Mouse (Mus musculus): ENCODE measurements around the gene Hoxc9. TPM values are rescaled to one million over a fixed set of nuclear protein-coding genes. Genes with fewer than 3 reads are reported as not detected.

The Hoxc9 gene
- polyA plus RNA-seq, 1 experiment from 2014 or later = not detected

- Histone ChIP-seq H3K9ac (ENCODE audit: low read depth, low read length) (no peak overlapping the region), H3K4me1 (ENCODE audit: control insufficient read depth, low read depth, low read length) (no peaks in the 10 kb centered on the region), H3K9me3 (replicated peaks; ENCODE audit: control insufficient read depth, low read length) (no peaks in the 10 kb centered on the region), H3K4me2 (ENCODE audit: low read depth, low read length) (no peak overlapping the region), H3K27ac (ENCODE audit: low read length) (no peak overlapping the region), H3K4me3 (ENCODE audit: low read depth, low read length) (no peak overlapping the region), H3K27me3 (ENCODE audit: control insufficient read depth, insufficient read depth, low read depth, low read length) (peaks cover 94% of the 10 kb centered on the region), H3K36me3 (ENCODE audit: control insufficient read depth, insufficient read depth) (no peaks in the 10 kb centered on the region)
- no peak for ATAC-seq (ENCODE audit: low read depth)
- WGBS (ENCODE audit: insufficient replicate concordance) = 2% methylated on average over 28 of the region's 28 CpGs
Measured at GRCm38 (mm10) chr15:102963671-102964640, 12.3 kb upstream of the Hoxc9 start.

GRCm38 (mm10) chr15:102965003-102965891 lies 11.0 kb upstream of the Hoxc9 start:
- H3K9ac ChIP-seq (ENCODE audit: low read depth, low read length) = no peak overlapping the region
- 4% methylated on average over 26 of the region's 26 CpGs for WGBS (ENCODE audit: insufficient replicate concordance)
- peaks cover 95% of the 10 kb centered on the region for H3K27me3 ChIP-seq (ENCODE audit: control insufficient read depth, insufficient read depth, low read depth, low read length)

GRCm38 (mm10) chr15:102965892-102966775 lies 10.1 kb upstream of the Hoxc9 start:
- H3K36me3 ChIP-seq (ENCODE audit: control insufficient read depth, insufficient read depth) = no peaks in the 10 kb centered on the region
- H3K4me2 ChIP-seq (ENCODE audit: low read depth, low read length) = no peak overlapping the region
- H3K9me3 ChIP-seq (replicated peaks; ENCODE audit: control insufficient read depth, low read length) = no peaks in the 10 kb centered on the region
- H3K27me3 ChIP-seq (ENCODE audit: control insufficient read depth, insufficient read depth, low read depth, low read length) = peaks cover 95% of the 10 kb centered on the region
- no peak for ATAC-seq (ENCODE audit: low read depth)
- no peak overlapping the region for H3K9ac ChIP-seq (ENCODE audit: low read depth, low read length)
- H3K27ac ChIP-seq (ENCODE audit: low read length) = no peak overlapping the region
- no peaks in the 10 kb centered on the region for H3K4me1 ChIP-seq (ENCODE audit: control insufficient read depth, low read depth, low read length)
- WGBS (ENCODE audit: insufficient replicate concordance) = 3% methylated on average over 30 of the region's 30 CpGs
- no peak overlapping the region for H3K4me3 ChIP-seq (ENCODE audit: low read depth, low read length)

More at GRCm38 (mm10) chr15:102965003-102965891, 11.0 kb upstream of the Hoxc9 start:
- no peaks in the 10 kb centered on the region for H3K9me3 ChIP-seq (replicated peaks; ENCODE audit: control insufficient read depth, low read length)
- no peak overlapping the region for H3K27ac ChIP-seq (ENCODE audit: low read length)
- H3K4me3 ChIP-seq (ENCODE audit: low read depth, low read length) = no peak overlapping the region
- ATAC-seq (ENCODE audit: low read depth) = no peak
- no peaks in the 10 kb centered on the region for H3K36me3 ChIP-seq (ENCODE audit: control insufficient read depth, insufficient read depth)
- no peak overlapping the region for H3K4me2 ChIP-seq (ENCODE audit: low read depth, low read length)
- no peaks in the 10 kb centered on the region for H3K4me1 ChIP-seq (ENCODE audit: control insufficient read depth, low read depth, low read length)

GRCm38 (mm10) chr15:102966776-102967311 lies 9.4 kb upstream of the Hoxc9 start, which contains the start of gene Hoxc10:
TSS of gene Hoxc10 (plus strand) at chr15:102966796.
- H3K4me3 ChIP-seq (ENCODE audit: low read depth, low read length) = no peak within 1 kb of the TSS
- no peaks in the 10 kb centered on the region for H3K9me3 ChIP-seq (replicated peaks; ENCODE audit: control insufficient read depth, low read length)
- no peak within 1 kb of the TSS for H3K4me2 ChIP-seq (ENCODE audit: low read depth, low read length)

GRCm38 (mm10) chr15:102967312-102967510 lies 9.0 kb upstream of the Hoxc9 start, which contains the start of gene Hoxc5:
TSS of gene Hoxc5 (plus strand) at chr15:102967443.
- Histone ChIP-seq H3K4me1 (ENCODE audit: control insufficient read depth, low read depth, low read length) (no peaks in the 10 kb centered on the region), H3K36me3 (ENCODE audit: control insufficient read depth, insufficient read depth) (no peaks in the 10 kb centered on the region), H3K27me3 (ENCODE audit: control insufficient read depth, insufficient read depth, low read depth, low read length) (peaks cover 96% of the 10 kb centered on the region), H3K9me3 (replicated peaks; ENCODE audit: control insufficient read depth, low read length) (no peaks in the 10 kb centered on the region), H3K4me3 (ENCODE audit: low read depth, low read length) (no peak within 1 kb of the TSS), H3K27ac (ENCODE audit: low read length) (no peak within 1 kb of the TSS), H3K4me2 (ENCODE audit: low read depth, low read length) (no peak within 1 kb of the TSS), H3K9ac (ENCODE audit: low read depth, low read length) (no peak within 1 kb of the TSS)
- no peak for ATAC-seq (ENCODE audit: low read depth)
- 2% methylated on average over 12 of the region's 12 CpGs for WGBS (ENCODE audit: insufficient replicate concordance)

More at GRCm38 (mm10) chr15:102966776-102967311, 9.4 kb upstream of the Hoxc9 start, which contains the start of gene Hoxc10:
- no peak within 1 kb of the TSS for H3K9ac ChIP-seq (ENCODE audit: low read depth, low read length)
- 4% methylated on average over 27 of the region's 27 CpGs for WGBS (ENCODE audit: insufficient replicate concordance)
- no peak for ATAC-seq (ENCODE audit: low read depth)
- no peak within 1 kb of the TSS for H3K27ac ChIP-seq (ENCODE audit: low read length)
- no peaks in the 10 kb centered on the region for H3K36me3 ChIP-seq (ENCODE audit: control insufficient read depth, insufficient read depth)
- no peaks in the 10 kb centered on the region for H3K4me1 ChIP-seq (ENCODE audit: control insufficient read depth, low read depth, low read length)
- peaks cover 95% of the 10 kb centered on the region for H3K27me3 ChIP-seq (ENCODE audit: control insufficient read depth, insufficient read depth, low read depth, low read length)

DNA sequence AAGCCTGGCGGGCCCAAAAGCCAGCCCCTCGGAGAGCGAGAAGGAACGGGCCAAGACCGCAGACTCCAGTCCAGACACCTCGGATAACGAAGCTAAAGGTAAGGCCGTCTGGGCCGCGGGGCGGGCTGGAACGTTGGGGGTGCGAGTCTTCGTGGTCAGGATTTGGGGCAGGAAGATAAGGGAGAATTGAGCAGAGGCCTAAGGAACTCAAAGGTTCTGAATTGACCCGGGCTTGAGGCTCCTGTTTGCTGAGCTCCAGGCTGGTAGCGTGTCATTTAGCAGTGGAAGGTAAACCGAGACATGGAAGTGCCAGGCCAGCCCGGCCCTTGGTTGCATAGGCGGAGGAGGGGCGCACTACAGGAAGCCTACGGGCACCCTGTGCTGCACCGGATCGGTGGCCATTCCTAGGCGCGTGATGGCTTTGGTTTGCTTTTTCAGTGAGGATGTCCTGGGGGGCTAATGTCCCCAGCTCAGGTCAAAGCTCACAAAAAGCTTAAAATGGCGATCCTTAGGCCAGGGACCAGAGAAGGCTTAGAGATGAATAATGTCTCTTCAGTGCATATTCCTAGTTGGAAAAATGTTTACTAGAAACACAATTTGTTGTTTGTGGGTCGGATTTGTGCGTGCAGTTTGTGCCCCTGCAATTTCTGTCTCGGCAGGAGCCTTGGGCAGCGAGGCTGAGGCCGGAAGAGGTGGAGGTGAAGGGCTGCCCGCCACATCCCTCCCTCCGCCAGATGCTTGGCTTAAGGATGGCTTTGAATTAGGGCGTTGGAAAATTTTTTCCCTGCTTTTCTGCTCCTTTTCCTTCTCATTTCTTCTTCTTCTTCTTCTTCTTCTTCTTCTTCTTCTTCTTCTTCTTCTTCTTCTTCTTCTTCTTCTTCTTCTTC lies 8.5 kb upstream of the Hoxc9 start:
- no peaks in the 10 kb centered on the region for H3K36me3 ChIP-seq (ENCODE audit: control insufficient read depth, insufficient read depth)
- no peak overlapping the region for H3K27ac ChIP-seq (ENCODE audit: low read length)
- H3K4me1 ChIP-seq (ENCODE audit: control insufficient read depth, low read depth, low read length) = no peaks in the 10 kb centered on the region
- no peak for ATAC-seq (ENCODE audit: low read depth)
- H3K4me3 ChIP-seq (ENCODE audit: low read depth, low read length) = no peak overlapping the region
- no peak overlapping the region for H3K9ac ChIP-seq (ENCODE audit: low read depth, low read length)
- no peaks in the 10 kb centered on the region for H3K9me3 ChIP-seq (replicated peaks; ENCODE audit: control insufficient read depth, low read length)
- 4% methylated on average over 34 of the region's 34 CpGs for WGBS (ENCODE audit: insufficient replicate concordance)
- no peak overlapping the region for H3K4me2 ChIP-seq (ENCODE audit: low read depth, low read length)
- peaks cover 96% of the 10 kb centered on the region for H3K27me3 ChIP-seq (ENCODE audit: control insufficient read depth, insufficient read depth, low read depth, low read length)

GRCm38 (mm10) chr15:102969296-102969695 lies 6.9 kb upstream of the Hoxc9 start:
- H3K27me3 ChIP-seq (ENCODE audit: control insufficient read depth, insufficient read depth, low read depth, low read length) = peaks cover 96% of the 10 kb centered on the region
- H3K36me3 ChIP-seq (ENCODE audit: control insufficient read depth, insufficient read depth) = no peaks in the 10 kb centered on the region
- no peaks in the 10 kb centered on the region for H3K4me1 ChIP-seq (ENCODE audit: control insufficient read depth, low read depth, low read length)
- 8% methylated on average over 1 of the region's 1 CpGs for WGBS (ENCODE audit: insufficient replicate concordance)
- no peak for ATAC-seq (ENCODE audit: low read depth)
- H3K9me3 ChIP-seq (replicated peaks; ENCODE audit: control insufficient read depth, low read length) = no peaks in the 10 kb centered on the region
- no peak overlapping the region for H3K4me2 ChIP-seq (ENCODE audit: low read depth, low read length)
- no peak overlapping the region for H3K9ac ChIP-seq (ENCODE audit: low read depth, low read length)
- H3K4me3 ChIP-seq (ENCODE audit: low read depth, low read length) = no peak overlapping the region
- no peak overlapping the region for H3K27ac ChIP-seq (ENCODE audit: low read length)

Measured in liver, embryonic 16.5 days (tissue).